Mouse (Mus musculus) liver, embryonic 13.5 days (tissue): Measurements from ENCODE around the gene Icam4. TPM values are rescaled to one million over a fixed set of nuclear protein-coding genes. Genes with fewer than 3 reads are reported as not detected.

Source experiments
- ATAC-seq: fragments of 200-750 bp; cut with Nextera tagmentation; 2 replicates; pipeline ENCODE4 v1.8.0; 2017; ENCODE audit warnings: low read depth, mild to moderate bottlenecking, moderate number of reproducible peaks, moderate library complexity
- DNase-seq: peaks from one replicate; pipeline ENCODE4 v3.0.0; 2022
- H3K27ac ChIP-seq: fragments of 300-500 bp; sonication (generic); 2 replicates; pipeline ENCODE4 v1.5.1; 2015; ENCODE audit warnings: moderate library complexity, mild to moderate bottlenecking, inconsistent platforms
- H3K27me3 ChIP-seq: fragments of 300-500 bp; sonication (generic); 2 replicates; pipeline ENCODE4 v1.6.1; 2015; ENCODE audit warnings: mild to moderate bottlenecking, inconsistent platforms
- H3K36me3 ChIP-seq: fragments of 300-500 bp; sonication (generic); 2 replicates; pipeline ENCODE4 v1.6.1; 2015; ENCODE audit warnings: mild to moderate bottlenecking, inconsistent platforms
- H3K4me1 ChIP-seq: fragments of 300-500 bp; sonication (generic); replicated peaks from 2 replicates; pipeline ENCODE4 v1.6.1; 2015; ENCODE audit warnings: inconsistent platforms
- H3K4me2 ChIP-seq: fragments of 300-500 bp; sonication (generic); 2 replicates; pipeline ENCODE4 v1.6.1; 2015; ENCODE audit warnings: inconsistent platforms, mild to moderate bottlenecking, moderate library complexity
- H3K4me3 ChIP-seq: fragments of 300-500 bp; sonication (generic); replicated peaks from 2 replicates; pipeline ENCODE4 v1.5.1; 2015; ENCODE audit warnings: mild to moderate bottlenecking, inconsistent platforms
- H3K9ac ChIP-seq: fragments of 300-500 bp; sonication (generic); 2 replicates; pipeline ENCODE4 v1.6.1; 2015; ENCODE audit warnings: mild to moderate bottlenecking, inconsistent platforms
- H3K9me3 ChIP-seq: fragments of 300-500 bp; sonication (generic); replicated peaks from 2 replicates; pipeline ENCODE4 v1.6.1; 2016; ENCODE audit warnings: inconsistent platforms
- WGBS: fragments of 180-500 bp; shearing (Covaris S2); methylation state at CpG from one replicate; pipeline ENCODE4 v1.1.7; 2015; ENCODE audit not compliant: insufficient replicate concordance; 5-methylcytosine and 5-hydroxymethylcytosine counted together
- polyA plus RNA-seq: library from polyadenylated mRNA; unstranded; fragments of >200 nt; fragmentation: Nextera tagmentation; extraction: Ambion mirVana; gene quantifications from 2 replicates; pipeline ENCODE4 v1.2.1, GENCODE M21; 2015

Gene Icam4
- polyA plus RNA-seq, 1 experiment from 2014 or later: 254 TPM

DNA sequence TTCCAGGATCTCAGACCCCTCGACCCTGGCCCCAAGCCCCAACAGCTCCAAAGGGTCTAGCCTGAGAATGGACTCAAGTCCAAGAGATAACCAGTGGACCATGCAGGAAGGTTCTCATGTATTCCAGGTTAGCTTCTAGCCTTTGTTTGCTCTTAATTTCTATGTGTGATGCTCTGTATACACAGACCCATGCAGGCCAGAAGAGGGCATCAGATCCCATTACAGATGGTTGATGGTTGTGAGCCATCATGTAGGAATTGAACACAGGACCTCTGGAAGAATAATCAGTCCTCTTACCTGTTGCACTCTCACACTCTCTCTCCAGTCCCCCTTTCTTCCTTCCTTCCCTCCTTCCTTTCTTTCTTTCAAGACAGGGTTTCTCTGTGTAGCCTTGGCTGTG is 16.8 kb upstream of the Icam4 start:
- no peak for ATAC-seq
- H3K4me1 ChIP-seq: peaks cover 52% of the 10 kb centered on the region
- peak overlapping the region; percentile 34; the same call in 1 of the 2 replicates for H3K9ac ChIP-seq
- no peaks in the 10 kb centered on the region for H3K9me3 ChIP-seq
- 10% methylated on average over 1 of the region's 1 CpGs for WGBS
- H3K4me3 ChIP-seq: no peak overlapping the region
- peaks cover 36% of the 10 kb centered on the region for H3K27me3 ChIP-seq
- DNase-seq: no peak
- H3K4me2 ChIP-seq: 0 out of 2 replicates have a peak overlapping the region, but pooled peaks have one; percentile 2
- peaks cover 17% of the 10 kb centered on the region for H3K36me3 ChIP-seq
- H3K27ac ChIP-seq: peak overlapping the region; percentile 39; the same call in 1 of the 2 replicates

DNA sequence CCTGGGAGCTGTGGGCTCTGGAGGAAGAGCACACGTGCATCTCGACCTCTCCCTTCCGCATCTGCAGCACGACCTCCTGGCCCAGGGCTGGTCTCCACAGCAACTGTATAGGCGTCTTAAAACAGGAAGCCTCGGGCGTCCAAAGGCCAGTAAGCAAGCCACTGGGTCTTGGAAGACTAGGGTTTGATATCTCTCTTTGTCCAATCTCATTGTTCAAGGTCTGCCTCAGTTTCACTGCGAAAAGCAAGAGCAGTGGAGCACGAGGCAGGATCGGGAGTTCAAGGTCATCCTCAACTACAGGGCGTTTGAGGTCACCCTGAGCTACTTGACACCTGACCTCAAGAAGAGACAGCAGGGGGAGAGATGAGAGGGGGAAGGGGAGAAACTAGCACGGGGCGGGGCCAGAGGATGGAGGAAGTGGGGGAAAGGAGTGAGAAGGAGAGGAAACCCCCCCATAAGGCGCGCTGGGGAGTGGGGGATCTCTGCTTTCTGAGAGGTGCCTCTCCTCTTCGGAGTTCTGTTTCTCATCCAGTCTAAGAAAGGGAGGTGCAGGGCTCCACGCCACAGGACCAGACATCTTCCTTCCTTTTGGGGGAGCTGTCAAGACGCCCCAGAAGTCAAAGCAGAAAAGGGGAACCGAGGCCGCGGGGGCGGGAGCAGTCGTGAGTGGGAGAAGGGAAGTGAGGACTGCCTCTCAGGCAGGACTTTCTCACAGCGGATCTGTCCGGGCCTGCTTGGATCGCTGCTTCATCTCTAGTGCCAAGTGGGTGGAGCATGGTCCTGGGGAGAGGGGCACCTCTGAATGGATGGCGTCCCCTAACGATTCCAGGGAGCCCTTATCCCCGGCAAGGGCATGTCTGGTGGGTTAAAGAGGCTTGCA is 14.2 kb upstream of the Icam4 start:
- ATAC-seq (peak; percentile 8; the same call in 1 of the 2 replicates), DNase-seq (no peak)
- H3K36me3 ChIP-seq: no peaks in the 10 kb centered on the region; the same call in 1 of the 2 replicates
- H3K4me1 ChIP-seq: peaks cover 59% of the 10 kb centered on the region
- peak overlapping the region; percentile 68 for H3K4me2 ChIP-seq
- peak overlapping the region; percentile 67 for H3K27ac ChIP-seq
- no peaks in the 10 kb centered on the region for H3K9me3 ChIP-seq
- H3K9ac ChIP-seq: peak overlapping the region; percentile 59
- 2% methylated on average over 29 of the region's 29 CpGs for WGBS
- H3K27me3 ChIP-seq: peaks cover 49% of the 10 kb centered on the region
- H3K4me3 ChIP-seq: peak overlapping the region; percentile 56

DNA sequence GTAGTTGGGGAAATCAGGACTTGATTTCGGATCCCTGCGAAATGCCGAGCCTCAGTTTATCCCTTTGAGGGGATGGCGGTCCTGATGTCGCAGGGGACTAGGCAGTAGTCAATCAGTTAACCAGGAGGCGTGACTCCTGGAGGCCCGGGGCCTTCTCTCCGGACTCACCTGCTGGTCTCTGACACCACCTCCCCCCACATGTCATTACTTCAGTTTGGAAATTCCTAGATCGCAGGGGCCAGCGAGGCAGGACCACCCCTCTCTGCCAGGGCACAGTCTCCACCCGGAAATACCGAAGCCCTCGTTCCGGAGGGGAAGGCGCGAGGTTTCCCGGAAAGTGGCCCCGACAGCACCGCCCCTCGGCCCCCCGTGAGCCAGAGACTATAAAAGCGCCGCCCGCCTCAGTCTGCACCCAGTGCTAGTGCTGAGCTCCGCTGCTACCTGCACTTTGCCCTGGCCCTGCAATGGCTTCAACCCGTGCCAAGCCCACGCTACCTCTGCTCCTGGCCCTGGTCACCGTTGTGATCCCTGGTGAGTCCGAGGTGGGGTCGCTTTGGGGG is 13.5 kb upstream of the Icam4 start, which contains the start of gene Icam1:
Gene Icam1, plus strand, starts transcription at position 415 of the 560 bp plus-strand sequence.
- Histone ChIP-seq H3K4me2 (peak within 1 kb of the TSS; percentile 68), H3K4me3 (peak within 1 kb of the TSS; percentile 56), H3K9ac (peak within 1 kb of the TSS; percentile 59), H3K4me1 (peaks cover 55% of the 10 kb centered on the region), H3K27ac (peak within 1 kb of the TSS; percentile 67), H3K9me3 (no peaks in the 10 kb centered on the region), H3K27me3 (peaks cover 49% of the 10 kb centered on the region), H3K36me3 (no peaks in the 10 kb centered on the region; the same call in 1 of the 2 replicates)
- WGBS: under 1% methylated on average over 30 of the region's 30 CpGs
- DNase-seq (no peak), ATAC-seq (peak; percentile 53)

GRCm38 (mm10) chr9:21016331-21017176 is 12.6 kb upstream of the Icam4 start:
- peak overlapping the region; percentile 56 for H3K4me3 ChIP-seq
- H3K36me3 ChIP-seq: no peaks in the 10 kb centered on the region; the same call in 1 of the 2 replicates
- peaks cover 51% of the 10 kb centered on the region for H3K4me1 ChIP-seq
- H3K9me3 ChIP-seq: no peaks in the 10 kb centered on the region
- H3K4me2 ChIP-seq: peak overlapping the region; percentile 68
- H3K27me3 ChIP-seq: peaks cover 49% of the 10 kb centered on the region
- no peak overlapping the region; the same call in 1 of the 2 replicates for H3K27ac ChIP-seq
- peak overlapping the region; percentile 59 for H3K9ac ChIP-seq
- DNase-seq (no peak), ATAC-seq (peak; percentile 19; the same call in 1 of the 2 replicates)
- WGBS: 5% methylated on average over 17 of the region's 17 CpGs

DNA sequence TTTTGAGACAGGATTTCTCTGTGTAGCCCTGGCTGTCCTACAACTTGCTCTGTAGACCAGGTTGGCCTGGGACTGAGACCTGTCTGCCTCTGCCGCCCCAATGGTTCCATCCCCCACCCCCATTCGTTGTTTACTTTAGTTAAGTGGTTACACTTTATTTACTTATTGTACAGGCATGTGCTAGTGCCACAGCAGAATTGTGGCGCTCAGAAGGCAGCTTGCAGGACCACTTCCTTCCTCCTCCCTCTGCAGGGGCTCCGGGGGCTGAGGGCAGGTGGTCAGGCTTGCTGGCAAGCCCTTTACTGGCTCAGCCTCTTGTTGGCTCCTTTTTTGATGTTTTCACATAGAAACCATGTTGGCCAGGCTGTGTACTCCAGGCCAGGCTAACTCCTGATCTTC is 12.0 kb upstream of the Icam4 start:
- H3K9ac ChIP-seq: 0 out of 2 replicates have a peak overlapping the region, but pooled peaks have one; percentile 26
- ATAC-seq (no peak), DNase-seq (no peak)
- H3K27ac ChIP-seq: peak overlapping the region; percentile 34
- peak overlapping the region; percentile 56 for H3K4me3 ChIP-seq
- no peaks in the 10 kb centered on the region; the same call in 1 of the 2 replicates for H3K36me3 ChIP-seq
- WGBS: 22% methylated on average over 4 of the region's 4 CpGs
- H3K27me3 ChIP-seq: peaks cover 49% of the 10 kb centered on the region
- H3K9me3 ChIP-seq: no peaks in the 10 kb centered on the region
- H3K4me2 ChIP-seq: peak overlapping the region; percentile 68
- H3K4me1 ChIP-seq: peaks cover 45% of the 10 kb centered on the region

- H3K9me3 ChIP-seq: no peaks in the 10 kb centered on the region
- no peak overlapping the region for H3K4me3 ChIP-seq
- H3K4me2 ChIP-seq: no peak overlapping the region
- no peak overlapping the region for H3K27ac ChIP-seq
- H3K27me3 ChIP-seq: peaks cover 49% of the 10 kb centered on the region
- 0 out of 2 replicates have a peak overlapping the region, but pooled peaks have one; percentile 3 for H3K9ac ChIP-seq
- ATAC-seq (no peak), DNase-seq (no peak)
- no peaks in the 10 kb centered on the region; the same call in 1 of the 2 replicates for H3K36me3 ChIP-seq
- H3K4me1 ChIP-seq: peaks cover 37% of the 10 kb centered on the region
- 57% methylated on average over 2 of the region's 2 CpGs for WGBS
Measured at GRCm38 (mm10) chr9:21018600-21018999, 10.6 kb upstream of the Icam4 start.

DNA sequence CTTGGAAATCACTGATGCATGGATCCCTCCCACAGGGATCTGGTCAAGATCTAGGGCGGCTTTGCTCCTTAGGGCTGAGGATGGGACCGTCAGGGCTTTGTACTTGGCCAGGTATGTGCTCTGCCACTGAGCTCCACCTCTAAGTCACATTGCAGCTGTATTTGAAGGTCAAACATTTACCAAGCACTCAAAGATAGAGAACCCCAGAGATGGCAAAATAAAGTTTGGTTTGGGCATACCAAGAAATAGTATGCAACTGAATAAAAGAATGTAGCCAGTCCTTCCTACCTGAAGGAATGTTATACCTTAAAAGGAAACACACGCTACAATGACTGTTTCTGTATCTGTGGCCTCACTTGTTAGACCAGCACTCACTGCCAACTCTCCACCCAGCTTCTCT is 7.8 kb upstream of the Icam4 start:
- H3K4me1 ChIP-seq: peaks cover 22% of the 10 kb centered on the region
- peaks cover 7% of the 10 kb centered on the region; the same call in 1 of the 2 replicates for H3K36me3 ChIP-seq
- H3K9ac ChIP-seq: no peak overlapping the region
- ATAC-seq (no peak), DNase-seq (no peak)
- no peak overlapping the region for H3K27ac ChIP-seq
- no peak overlapping the region for H3K4me2 ChIP-seq
- WGBS: 75% methylated on average over 3 of the region's 3 CpGs
- no peaks in the 10 kb centered on the region for H3K9me3 ChIP-seq
- H3K4me3 ChIP-seq: no peak overlapping the region
- peaks cover 23% of the 10 kb centered on the region for H3K27me3 ChIP-seq

DNA sequence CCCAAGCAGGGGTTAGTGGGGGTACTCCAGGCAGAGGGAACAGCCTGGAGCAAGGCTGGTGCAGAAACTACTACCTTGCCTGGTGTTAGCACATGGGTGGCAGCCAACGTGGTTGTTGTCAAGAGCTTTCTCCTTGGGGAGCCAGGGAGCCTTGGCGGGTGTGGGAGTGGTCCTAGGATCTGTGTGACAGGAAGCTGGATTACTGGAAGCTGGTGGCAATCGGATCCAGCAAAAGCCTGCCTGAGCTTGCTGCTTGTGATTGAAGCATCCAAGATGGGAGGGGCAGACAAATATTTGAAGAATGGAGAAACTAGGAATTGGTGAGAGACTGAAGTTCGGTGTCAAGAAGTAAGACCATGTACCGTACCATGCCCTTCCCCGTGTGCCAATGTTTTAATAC is 6.9 kb upstream of the Icam4 start:
- 70% methylated on average over 6 of the region's 6 CpGs for WGBS
- Histone ChIP-seq H3K4me3 (no peak overlapping the region), H3K9ac (no peak overlapping the region), H3K4me1 (peaks cover 22% of the 10 kb centered on the region), H3K36me3 (peaks cover 10% of the 10 kb centered on the region; the same call in 1 of the 2 replicates), H3K4me2 (no peak overlapping the region), H3K27ac (no peak overlapping the region), H3K27me3 (peaks cover 13% of the 10 kb centered on the region), H3K9me3 (no peaks in the 10 kb centered on the region)
- ATAC-seq (no peak), DNase-seq (no peak)

- Histone ChIP-seq H3K27me3 (peaks cover 9% of the 10 kb centered on the region; the same call in 1 of the 2 replicates), H3K4me3 (no peak overlapping the region), H3K4me2 (no peak overlapping the region), H3K9ac (no peak overlapping the region), H3K9me3 (no peaks in the 10 kb centered on the region), H3K27ac (no peak overlapping the region), H3K4me1 (peaks cover 22% of the 10 kb centered on the region), H3K36me3 (peaks cover 14% of the 10 kb centered on the region; the same call in 1 of the 2 replicates)
- WGBS: 55% methylated on average over 1 of the region's 1 CpGs
- ATAC-seq (no peak), DNase-seq (no peak)
Measured at GRCm38 (mm10) chr9:21022726-21023125, 6.4 kb upstream of the Icam4 start.

DNA sequence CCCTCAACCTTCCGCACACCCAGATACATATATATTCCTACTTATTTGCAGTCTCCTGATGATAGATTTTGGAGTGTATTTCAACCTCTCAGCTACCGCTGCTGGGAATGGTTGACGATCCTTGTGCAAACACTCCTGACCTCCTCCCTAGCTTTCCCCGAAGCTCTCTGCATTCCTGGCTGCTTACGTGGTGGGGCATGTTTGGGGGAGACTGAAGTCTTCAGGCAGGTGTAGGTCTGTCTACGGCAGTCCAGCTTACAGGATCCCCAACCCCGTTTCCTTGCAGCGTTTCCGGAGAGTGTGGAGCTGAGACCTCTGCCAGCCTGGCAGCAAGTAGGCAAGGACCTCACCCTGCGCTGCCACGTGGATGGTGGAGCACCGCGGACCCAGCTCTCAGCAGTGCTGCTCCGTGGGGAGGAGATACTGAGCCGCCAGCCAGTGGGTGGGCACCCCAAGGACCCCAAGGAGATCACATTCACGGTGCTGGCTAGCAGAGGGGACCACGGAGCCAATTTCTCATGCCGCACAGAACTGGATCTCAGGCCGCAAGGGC is 3.8 kb upstream of the Icam4 start:
- Histone ChIP-seq H3K9ac (no peak overlapping the region), H3K4me1 (peaks cover 40% of the 10 kb centered on the region), H3K9me3 (no peaks in the 10 kb centered on the region), H3K36me3 (peaks cover 18% of the 10 kb centered on the region; the same call in 1 of the 2 replicates), H3K27me3 (no peaks in the 10 kb centered on the region), H3K4me3 (no peak overlapping the region), H3K4me2 (no peak overlapping the region), H3K27ac (peak overlapping the region; percentile 40; the same call in 1 of the 2 replicates)
- DNase-seq (no peak), ATAC-seq (no peak)
- WGBS: 81% methylated on average over 19 of the region's 19 CpGs
